Mouse (Mus musculus) bone marrow macrophage, adult 2 months (primary cell): ENCODE measurements at regions not wholly inside any gene's neighbourhood (a gene's known extent, or its start where the extent isn't known, plus 50 kb on each side); places are given as distances from the start of the nearest gene placed in this dataset.
"Not testable (repeated sequence)": the region's sequence is repeated elsewhere in the genome, so short reads cannot be mapped to it uniquely, and the experiment has no call there.

ENCODE experiments used
- H3K27ac ChIP-seq: 2 replicates; pipeline ENCODE4 v1.5.1; 2012; ENCODE audit warnings: low read depth, low read length; ENCODE audit not compliant: insufficient read depth
- H3K4me1 ChIP-seq: 2 replicates; pipeline ENCODE4 v1.6.1; 2012; ENCODE audit warnings: low read length; ENCODE audit not compliant: control insufficient read depth, insufficient read depth
- H3K4me3 ChIP-seq: 2 replicates; pipeline ENCODE4 v1.5.1; 2012; ENCODE audit warnings: mild to moderate bottlenecking, low read length, moderate library complexity; ENCODE audit not compliant: insufficient read depth
- CTCF ChIP-seq: IDR thresholded peaks from 2 replicates; pipeline ENCODE4 v1.5.1; 2012; ENCODE audit warnings: low read depth, mild to moderate bottlenecking, low read length, moderate library complexity
- POLR2A ChIP-seq: IDR thresholded peaks from 2 replicates; pipeline ENCODE4 v1.6.1; 2012; ENCODE audit warnings: mild to moderate bottlenecking, low read depth, low read length, borderline replicate concordance

DNA sequence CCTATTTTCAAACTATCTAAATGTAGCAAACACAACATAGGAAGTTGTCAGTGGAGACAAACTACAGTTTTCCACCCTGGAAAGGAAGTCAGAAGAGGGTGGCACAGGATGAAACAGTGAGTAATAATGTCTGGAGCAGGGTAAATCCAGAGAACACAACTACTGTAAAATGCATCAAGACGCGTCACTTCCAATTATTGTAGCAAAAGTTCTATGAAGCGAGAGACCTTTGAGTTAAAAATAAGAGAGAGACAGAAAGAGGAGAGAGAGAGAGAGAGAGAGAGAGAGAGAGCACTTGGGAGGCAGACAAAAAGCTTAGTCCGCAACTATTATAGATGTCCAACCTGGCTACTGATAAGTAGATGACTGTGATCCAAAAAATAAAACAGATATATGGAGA lies 473.1 kb upstream of the Arid1b start:
- TF ChIP-seq CTCF (no peak), POLR2A (no peak)
- Histone ChIP-seq H3K27ac (no peak overlapping the region), H3K4me1 (no peaks in the 10 kb centered on the region), H3K4me3 (no peak overlapping the region)

DNA sequence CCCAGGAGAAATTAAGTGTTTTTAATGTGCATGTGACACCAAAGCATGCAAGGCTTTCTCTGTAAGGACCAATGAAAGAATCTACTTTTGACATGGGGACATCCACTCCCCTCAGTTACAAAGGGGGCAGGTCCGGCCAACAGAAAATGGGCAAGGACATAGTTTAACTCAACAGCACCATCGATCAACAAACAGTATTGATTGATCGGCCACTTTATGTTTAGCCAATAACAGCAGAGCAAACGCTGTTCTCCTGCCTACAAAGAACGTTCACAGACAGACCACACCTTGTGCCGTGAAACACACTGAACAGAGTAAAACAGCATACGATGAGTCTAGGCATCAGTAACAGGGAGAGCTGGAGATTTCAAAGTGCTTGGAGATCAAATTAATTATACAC lies 467.7 kb upstream of the Arid1b start:
- Histone ChIP-seq H3K4me3 (no peak overlapping the region), H3K27ac (no peak overlapping the region), H3K4me1 (no peaks in the 10 kb centered on the region)
- TF ChIP-seq POLR2A (no peak), CTCF (no peak)

DNA sequence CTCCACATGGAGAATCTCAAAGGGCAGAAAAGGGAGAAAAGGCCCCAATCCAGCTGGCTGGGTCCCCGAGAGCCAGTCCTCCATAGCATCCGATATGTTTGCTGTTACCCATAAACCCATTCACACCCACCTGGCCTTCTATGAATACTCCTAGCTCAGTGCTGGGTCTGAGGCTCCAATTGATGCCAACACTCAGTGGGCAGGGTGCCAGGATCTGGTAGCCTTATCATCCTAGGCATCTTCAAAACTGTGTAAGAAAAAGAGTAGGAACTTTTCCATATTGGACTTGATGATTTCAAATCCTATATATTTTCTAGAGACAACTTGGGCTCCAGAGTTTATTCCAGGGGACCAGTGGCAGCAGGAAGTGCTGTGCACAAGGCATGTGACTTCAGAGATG lies 462.0 kb upstream of the Arid1b start:
- no peak for TF ChIP-seq POLR2A
- TF ChIP-seq CTCF: no peak
- no peak overlapping the region for H3K4me3 ChIP-seq
- H3K4me1 ChIP-seq: no peaks in the 10 kb centered on the region
- no peak overlapping the region for H3K27ac ChIP-seq

DNA sequence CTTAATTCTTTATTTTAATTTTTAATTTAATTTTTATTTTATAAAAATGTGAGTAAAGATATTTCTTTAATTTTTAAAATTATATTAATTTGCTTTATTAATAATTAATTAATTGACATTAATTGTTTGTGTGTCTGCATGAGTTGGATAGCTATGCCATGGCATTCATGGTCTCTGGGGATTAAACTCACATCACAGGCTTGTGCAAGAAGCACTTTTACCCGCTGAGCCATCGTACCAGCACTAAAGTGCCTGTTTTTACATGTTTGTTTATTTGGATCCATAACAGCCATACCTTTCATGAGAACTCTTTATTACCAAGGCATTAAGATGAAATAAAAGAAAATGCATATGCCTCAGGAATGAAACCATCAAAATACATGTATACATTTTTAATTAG lies 453.7 kb upstream of the Arid1b start:
- Histone ChIP-seq H3K4me1 (no peaks in the 10 kb centered on the region), H3K27ac (no peak overlapping the region), H3K4me3 (no peak overlapping the region)
- TF ChIP-seq POLR2A: no peak
- no peak for TF ChIP-seq CTCF

DNA sequence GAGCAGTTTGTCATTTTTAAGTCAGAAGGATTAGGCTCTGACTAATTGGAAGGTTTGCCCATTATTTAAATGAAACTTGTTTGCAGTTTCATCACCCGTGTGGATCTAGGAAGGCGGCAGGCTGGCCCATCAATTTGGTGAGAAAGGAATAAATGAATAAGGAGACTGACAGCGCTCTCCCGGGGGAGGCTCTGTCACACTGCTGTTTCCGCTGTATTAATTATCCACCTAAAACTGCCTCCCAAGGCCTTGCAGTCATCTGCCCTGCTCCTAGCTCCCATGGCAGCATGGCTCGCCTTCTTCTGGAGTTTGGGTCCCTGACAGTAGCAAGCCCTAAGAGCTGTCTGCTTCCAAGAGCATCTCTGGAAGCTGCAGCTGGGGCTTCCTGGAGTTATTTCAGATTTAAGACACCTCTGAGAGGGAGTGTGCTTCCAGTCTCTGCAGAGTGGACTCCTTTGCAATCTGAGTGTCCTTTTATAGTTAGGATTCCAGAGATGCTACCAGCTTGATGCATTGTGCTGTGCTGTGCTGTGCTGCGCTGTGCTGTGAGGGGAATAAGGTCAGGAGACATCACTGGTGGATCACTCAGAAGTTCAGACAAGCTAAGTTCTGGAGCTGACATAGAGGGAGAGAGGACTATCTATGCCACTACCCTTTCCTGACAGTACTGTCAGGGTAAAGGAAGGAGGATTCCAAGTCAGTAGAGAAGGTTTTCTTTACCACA lies 452.9 kb upstream of the Arid1b start:
- TF ChIP-seq POLR2A (no peak), CTCF (no peak)
- Histone ChIP-seq H3K4me3 (no peak overlapping the region), H3K27ac (no peak overlapping the region), H3K4me1 (no peaks in the 10 kb centered on the region)

DNA sequence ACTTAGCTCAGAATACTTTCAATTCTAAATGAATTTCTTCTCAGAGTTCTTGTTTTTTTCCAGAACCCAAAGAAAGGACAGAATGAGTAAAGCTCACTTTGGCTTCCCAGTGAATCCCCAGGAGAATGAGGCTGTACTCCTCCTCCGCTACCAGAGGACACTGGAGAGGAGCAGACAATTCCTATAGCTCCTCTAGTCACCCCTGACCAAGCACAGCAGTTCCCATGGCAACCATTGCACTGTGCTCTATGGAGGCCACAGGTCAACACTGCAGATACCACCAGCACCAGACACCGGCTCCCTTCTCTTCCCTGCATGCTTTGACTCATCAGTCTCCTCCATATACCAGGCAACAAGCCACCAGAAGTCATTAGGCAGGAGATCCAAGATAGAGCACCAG lies 447.6 kb upstream of the Arid1b start:
- Histone ChIP-seq H3K4me1 (no peaks in the 10 kb centered on the region), H3K4me3 (no peak overlapping the region), H3K27ac (no peak overlapping the region)
- TF ChIP-seq POLR2A: no peak
- no peak for TF ChIP-seq CTCF

DNA sequence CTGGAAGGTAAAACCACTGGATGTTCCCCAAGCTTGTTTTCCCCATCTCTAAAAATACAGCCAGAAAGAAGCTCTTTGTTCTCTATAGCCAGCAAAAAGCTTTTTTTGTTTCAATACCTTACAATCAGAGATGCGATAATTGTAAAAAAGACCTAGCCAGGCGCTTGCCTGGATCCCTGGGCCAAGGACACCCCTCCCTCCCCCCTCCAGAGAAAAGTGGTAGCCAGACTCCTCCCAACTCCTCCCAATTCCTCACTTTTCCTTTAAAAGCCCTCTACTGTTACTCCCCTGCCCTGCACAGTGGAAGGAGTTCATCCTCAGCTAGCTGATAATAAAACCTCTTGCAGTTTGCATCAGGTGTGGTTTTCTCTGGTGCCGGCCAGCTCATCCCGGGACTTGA lies 441.1 kb upstream of the Arid1b start:
- H3K4me3 ChIP-seq, H3K4me1 ChIP-seq, H3K27ac ChIP-seq: not testable (repeated sequence)

DNA sequence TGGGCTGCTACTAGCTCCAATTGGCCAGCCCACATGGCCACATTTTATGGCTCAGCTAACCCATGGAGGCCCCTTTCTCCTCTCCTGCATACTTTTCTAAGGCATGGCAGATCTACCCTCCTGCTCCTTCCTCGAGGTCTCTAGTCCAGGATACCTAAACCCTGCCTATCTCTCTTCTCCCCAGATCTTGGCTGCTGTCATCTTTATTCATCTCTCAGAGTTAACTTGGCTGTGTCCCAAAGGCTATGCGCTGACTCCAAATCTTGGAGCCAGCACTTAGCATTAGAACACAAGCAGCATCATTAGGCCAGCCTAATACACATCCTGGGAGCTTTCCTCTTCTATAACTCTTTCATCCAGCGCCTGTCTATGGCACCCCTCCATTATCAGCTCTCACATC lies 430.5 kb upstream of the Arid1b start:
- Histone ChIP-seq H3K4me3 (no peak overlapping the region), H3K27ac (no peak overlapping the region), H3K4me1 (no peaks in the 10 kb centered on the region)
- TF ChIP-seq POLR2A (no peak), CTCF (no peak)

DNA sequence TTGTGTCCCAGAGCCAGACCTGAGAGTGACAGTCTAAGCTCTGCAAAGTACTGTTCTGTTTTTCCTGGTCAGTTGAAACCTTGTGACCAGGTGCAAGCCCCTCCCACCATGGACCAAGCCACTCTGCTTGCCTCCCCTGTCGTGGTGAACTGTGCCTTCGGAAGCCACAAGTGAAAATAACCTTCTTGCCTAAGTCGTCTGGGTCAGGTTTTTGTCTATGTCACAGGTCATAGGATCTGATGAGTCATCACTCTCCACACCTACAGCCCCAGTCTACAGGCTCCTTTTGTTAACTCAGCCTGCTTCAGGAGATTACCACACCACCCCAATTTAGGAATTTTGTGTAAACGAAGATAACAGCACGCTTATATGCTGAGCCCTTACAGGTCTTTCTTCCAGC lies 417.2 kb upstream of the Arid1b start:
- Histone ChIP-seq H3K27ac (no peak overlapping the region), H3K4me1 (no peaks in the 10 kb centered on the region), H3K4me3 (no peak overlapping the region)
- TF ChIP-seq CTCF (no peak), POLR2A (no peak)

DNA sequence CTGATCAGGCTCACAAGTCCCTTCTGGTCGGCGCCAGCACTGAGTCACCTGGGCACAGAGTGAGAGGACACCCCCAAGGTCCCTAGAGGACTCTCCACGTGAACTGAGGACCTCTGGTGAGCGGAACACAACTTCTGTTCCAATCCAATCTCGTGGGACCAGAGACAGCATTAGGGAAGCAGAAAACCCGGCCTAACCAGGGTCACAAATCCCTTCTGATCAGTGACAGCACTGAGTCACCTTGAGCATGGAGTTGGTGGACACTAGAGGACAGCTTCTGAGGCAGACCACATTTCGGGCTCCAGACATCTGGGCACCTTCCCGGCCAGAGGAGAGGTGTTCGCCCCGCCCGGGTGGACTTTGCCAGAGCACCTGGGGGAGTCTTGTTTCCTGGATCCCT lies 412.3 kb upstream of the Arid1b start:
- TF ChIP-seq CTCF (no peak), POLR2A (no peak)
- no peak overlapping the region for H3K4me3 ChIP-seq
- H3K4me1 ChIP-seq: no peaks in the 10 kb centered on the region
- no peak overlapping the region for H3K27ac ChIP-seq

DNA sequence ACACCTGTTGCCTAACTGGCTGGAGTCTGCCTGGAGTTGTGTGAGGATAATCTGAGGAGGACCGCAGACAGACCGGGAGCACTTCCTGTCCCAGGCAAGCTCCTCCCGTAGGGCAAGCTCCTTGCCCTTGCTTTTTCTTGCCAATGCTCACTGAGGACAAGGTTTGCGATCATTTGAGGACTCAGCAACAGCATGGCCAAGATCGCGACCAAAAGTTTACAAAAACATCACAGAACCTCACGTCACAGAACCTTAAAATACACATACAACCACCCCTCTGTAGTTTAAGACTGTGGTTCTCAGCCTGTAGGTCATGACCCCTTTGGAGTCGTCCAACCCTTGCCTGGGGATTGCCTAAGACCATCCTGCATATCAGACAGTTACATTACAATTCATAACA lies 383.7 kb upstream of the Arid1b start:
- no peak for TF ChIP-seq POLR2A
- TF ChIP-seq CTCF: no peak
- H3K4me1 ChIP-seq: no peaks in the 10 kb centered on the region
- no peak overlapping the region for H3K27ac ChIP-seq
- H3K4me3 ChIP-seq: no peak overlapping the region
